In genomic region chr10:108036486-108037109, GRCm38 (mm10) we compare ENCODE assay signal across 11 mouse cellular contexts.
A peak's percentile ranks its signal among the peaks of the same experiment; 100 is the strongest.
DNase-seq lines count a peak whose midpoint lies in the region; ATAC-seq lines count a peak whose summit lies in the region.
"Had no signal": no experiment of that assay in that cellular context is flagged by ENCODE, and none has a peak within 500 bp of the region (broad histone marks: within the 10 kb centered on the region; RNA-seq: fewer than 3 reads in every experiment).

No protein-coding gene starts in this region.

- no peak for ATAC-seq in neural tube, embryonic 11.5 days (ENCODE audit: insufficient read depth, low FRiP score, low TSS enrichment)
- ATAC-seq: intestine, embryonic 16.5 days had no signal

- H3K4me3 ChIP-seq in neural tube, embryonic 11.5 days (ENCODE audit: low read depth, low read length) = no peak overlapping the region

- 0 out of 2 replicates have a peak overlapping the region, but pooled peaks have one; percentile 27 for H3K27ac ChIP-seq in neural tube, embryonic 11.5 days (ENCODE audit: low read depth, low read length)
- H3K27ac ChIP-seq: stomach, postnatal 0 days had no signal

- no peak overlapping the region for H3K9ac ChIP-seq in neural tube, embryonic 11.5 days (ENCODE audit: low read length)

- H3K4me2 ChIP-seq in neural tube, embryonic 11.5 days (ENCODE audit: low read depth) = no peak overlapping the region

- no peaks in the 10 kb centered on the region for H3K36me3 ChIP-seq in neural tube, embryonic 11.5 days (ENCODE audit: control insufficient read depth, insufficient read depth, low read length)

- DNase-seq in cerebellum, postnatal 14 days = peak; percentile 3 to 10
- DNase-seq in cerebellum, postnatal 4 days (ENCODE audit: low spot score in 2 of 2) = no peak
- no peak for DNase-seq in neural tube, embryonic 11.5 days (ENCODE audit: low spot score)
- DNase-seq in neural tube, embryonic 10.5 days (ENCODE audit: extremely low spot score, low spot score) = no peak
- peak; percentile 5 for DNase-seq in left cerebral cortex, postnatal 4 days
- peak; percentile 40 for DNase-seq in telencephalon, adult 2 months (ENCODE audit: low read depth, low spot score)
- no peak for DNase-seq in adrenal gland, postnatal 4 days (ENCODE audit: low spot score in 2 of 2)
- no peak for DNase-seq in cerebellum, postnatal 25 days
- DNase-seq: lung, postnatal 4 days had no signal

- no peaks in the 10 kb centered on the region for H3K4me1 ChIP-seq in neural tube, embryonic 11.5 days (ENCODE audit: control insufficient read depth, insufficient read depth, low read length)

- H3K9me3 ChIP-seq in neural tube, embryonic 11.5 days (ENCODE audit: control insufficient read depth, low read length) = no peaks in the 10 kb centered on the region

- intact Hi-C loops in left cerebral cortex, postnatal 4 days (cut with DNase I) = no loop called here

- 59% methylated on average over 3 of the region's 3 CpGs for WGBS in neural tube, embryonic 11.5 days

- H3K27me3 ChIP-seq in neural tube, embryonic 11.5 days (ENCODE audit: control insufficient read depth, insufficient read depth, low read length) = no peaks in the 10 kb centered on the region

Comparison
In these comparisons a context has a peak if more than half of its experiments do, and no peak if none do; other contexts are left out.
1. DNase-seq: peak in cerebellum, postnatal 14 days (2 of 2), left cerebral cortex, postnatal 4 days (single experiment) and telencephalon, adult 2 months (single experiment); none in cerebellum, postnatal 4 days (0 of 2), neural tube, embryonic 11.5 days (single experiment), neural tube, embryonic 10.5 days (single experiment), adrenal gland, postnatal 4 days (0 of 2) and cerebellum, postnatal 25 days (0 of 2).